In genomic region chr11:119087301-119088082, GRCm38 (mm10) we compare ENCODE assay signal across 8 mouse cellular contexts. TPM values are rescaled to one million over a fixed set of nuclear protein-coding genes. Genes with fewer than 3 reads are reported as not detected.
DNase-seq lines count a peak whose midpoint lies in the region; ATAC-seq and TF ChIP-seq lines count a peak whose summit lies in the region.

No protein-coding gene starts in this region.

- no peaks in the 10 kb centered on the region for H3K9me3 ChIP-seq in forebrain, embryonic 11.5 days (ENCODE audit: control insufficient read depth, low read length)
- no peaks in the 10 kb centered on the region for H3K9me3 ChIP-seq in hindbrain, postnatal 0 days (ENCODE audit: low read length)
- H3K9me3 ChIP-seq in liver, embryonic 12.5 days (replicated peaks), result no peaks in the 10 kb centered on the region

- peak; percentile 33 to 43 for DNase-seq in frontal cortex, postnatal 10 days (ENCODE audit: low spot score in 2 of 2)
- no peak for DNase-seq in frontal cortex, postnatal 14 days (ENCODE audit: low spot score in 2 of 2)
- DNase-seq in adrenal gland, adult 8-10 months, result peak; percentile 54
- peak; percentile 69 for DNase-seq in forebrain, embryonic 11.5 days (ENCODE audit: low spot score)
- no peak for DNase-seq in hindbrain, postnatal 0 days (ENCODE audit: low spot score)
- DNase-seq in T-cell, adult 2 months (ENCODE audit: low spot score), result no peak

- no peak overlapping the region for H3K4me2 ChIP-seq in forebrain, embryonic 11.5 days (ENCODE audit: low read depth, low read length, severe bottlenecking)
- no peak overlapping the region for H3K4me2 ChIP-seq in hindbrain, postnatal 0 days (ENCODE audit: low read depth, low read length)
- peak overlapping the region; percentile 88; the same call in 1 of the 2 replicates for H3K4me2 ChIP-seq in liver, embryonic 12.5 days

- no peak for ATAC-seq in forebrain, embryonic 11.5 days (replicated peaks; ENCODE audit: low FRiP score)
- no peak for ATAC-seq in hindbrain, postnatal 0 days
- ATAC-seq in liver, embryonic 12.5 days, result no peak
- peak; percentile 36 for ATAC-seq in monocyte, adult 5-6 weeks (replicated peaks; ENCODE audit: insufficient number of reproducible peaks, low FRiP score, low TSS enrichment, poor library complexity, severe bottlenecking)

- peaks cover 52% of the 10 kb centered on the region for H3K4me1 ChIP-seq in forebrain, embryonic 11.5 days (replicated peaks; ENCODE audit: control insufficient read depth, insufficient read depth, low read length)
- H3K4me1 ChIP-seq in hindbrain, postnatal 0 days (ENCODE audit: insufficient read depth, low read length), result peaks cover 37% of the 10 kb centered on the region
- peaks cover 79% of the 10 kb centered on the region for H3K4me1 ChIP-seq in liver, embryonic 12.5 days

- peak; percentile 47 for TF ChIP-seq CTCF in hindbrain, postnatal 0 days (IDR thresholded peaks at IDR 0.05; ENCODE audit: low read depth)

- H3K27me3 ChIP-seq in forebrain, embryonic 11.5 days (ENCODE audit: control insufficient read depth, insufficient read depth, low read length), result peaks cover 66% of the 10 kb centered on the region
- peaks cover 19% of the 10 kb centered on the region for H3K27me3 ChIP-seq in hindbrain, postnatal 0 days (ENCODE audit: insufficient read depth, low read length)
- peaks cover 100% of the 10 kb centered on the region for H3K27me3 ChIP-seq in liver, embryonic 12.5 days (replicated peaks)

- no peaks in the 10 kb centered on the region for H3K36me3 ChIP-seq in forebrain, embryonic 11.5 days (ENCODE audit: control insufficient read depth, insufficient read depth, low read length)
- H3K36me3 ChIP-seq in hindbrain, postnatal 0 days (ENCODE audit: insufficient read depth, low read length), result peaks cover under 1% of the 10 kb centered on the region; the same call in 1 of the 2 replicates
- H3K36me3 ChIP-seq in liver, embryonic 12.5 days, result no peaks in the 10 kb centered on the region; the same call in 1 of the 2 replicates

- 1% methylated on average over 35 of the region's 35 CpGs for WGBS in forebrain, embryonic 11.5 days
- WGBS in hindbrain, postnatal 0 days, result 5% methylated on average over 35 of the region's 35 CpGs
- WGBS in liver, embryonic 12.5 days (ENCODE audit: insufficient replicate concordance), result 3% methylated on average over 35 of the region's 35 CpGs

- H3K9ac ChIP-seq in forebrain, embryonic 11.5 days (ENCODE audit: low read length), result no peak overlapping the region
- no peak overlapping the region for H3K9ac ChIP-seq in hindbrain, postnatal 0 days (replicated peaks; ENCODE audit: low read length)
- H3K9ac ChIP-seq in liver, embryonic 12.5 days, result no peak overlapping the region

- no peak overlapping the region for H3K4me3 ChIP-seq in forebrain, embryonic 11.5 days (ENCODE audit: low read depth, low read length)
- no peak overlapping the region for H3K4me3 ChIP-seq in hindbrain, postnatal 0 days (ENCODE audit: low read length)
- peak overlapping the region; percentile 10; the same call in 1 of the 2 replicates for H3K4me3 ChIP-seq in liver, embryonic 12.5 days

- no peak overlapping the region for H3K27ac ChIP-seq in forebrain, embryonic 11.5 days (ENCODE audit: low read depth, low read length)
- no peak overlapping the region for H3K27ac ChIP-seq in hindbrain, postnatal 0 days
- H3K27ac ChIP-seq in liver, embryonic 12.5 days, result no peak overlapping the region

RNA-seq across cellular contexts. Expression of gene Cbx4, which starts 1.5 kb away (rescaled TPM):
- total RNA-seq in adrenal gland, adult 8-10 months (2022), result 100 to 1,000 TPM in 1 of 4 experiments, 10 to 100 TPM in 3; 70.8 to 227 (median 87.4) TPM
- polyA plus RNA-seq in forebrain, embryonic 11.5 days (2014; fragmentation: Nextera tagmentation; extraction: Ambion mirVana), result 6.4 and 7.0 TPM in 2 replicates
- total RNA-seq in hindbrain, postnatal 0 days (2014; rRNA removed), result 33.6 and 41.3 TPM in 2 replicates
- 22.4 and 23.7 TPM in 2 replicates for polyA plus RNA-seq in hindbrain, postnatal 0 days (2015; fragmentation: Nextera tagmentation; extraction: Ambion mirVana)
- 3.2 and 3.3 TPM in 2 replicates for polyA plus RNA-seq in liver, embryonic 12.5 days (2016; fragmentation: Nextera tagmentation; extraction: Ambion mirVana)
- 35.2 to 45.8 TPM (median 42.2 TPM) in 3 replicates for total RNA-seq in monocyte, adult 5-6 weeks (2017)

RNA-seq across cellular contexts. Expression of gene Cbx8, which starts 46.7 kb away (rescaled TPM):
- 10 to 100 TPM; 15.3 to 24.0 (median 16.5) TPM for total RNA-seq in adrenal gland, adult 8-10 months (2022)
- polyA plus RNA-seq in forebrain, embryonic 11.5 days (2014; fragmentation: Nextera tagmentation; extraction: Ambion mirVana), result 9.5 and 11.2 TPM in 2 replicates
- total RNA-seq in hindbrain, postnatal 0 days (2014; rRNA removed), result 10.0 and 11.4 TPM in 2 replicates
- polyA plus RNA-seq in hindbrain, postnatal 0 days (2015; fragmentation: Nextera tagmentation; extraction: Ambion mirVana), result 6.5 and 7.6 TPM in 2 replicates
- 2.5 and 3.3 TPM in 2 replicates for polyA plus RNA-seq in liver, embryonic 12.5 days (2016; fragmentation: Nextera tagmentation; extraction: Ambion mirVana)
- total RNA-seq in monocyte, adult 5-6 weeks (2017), result 2.7 to 7.3 TPM (median 4.7 TPM) in 3 replicates

Comparison
In these comparisons a context has a peak if more than half of its experiments do, and no peak if none do; other contexts are left out.
1. DNase-seq: peak in frontal cortex, postnatal 10 days (2 of 2), adrenal gland, adult 8-10 months (single experiment) and forebrain, embryonic 11.5 days (single experiment); none in frontal cortex, postnatal 14 days (0 of 2), hindbrain, postnatal 0 days (single experiment) and T-cell, adult 2 months (single experiment).